Mouse (Mus musculus) ES-Bruce4 (cell line): ENCODE measurements around the gene Hdgfl3.

Experiments used
- CTCF ChIP-seq: IDR thresholded peaks from one replicate; pipeline ENCODE4 v1.8.1; 2011; ENCODE audit warnings: low read depth, low read length
- POLR2A ChIP-seq: IDR thresholded peaks from one replicate; pipeline ENCODE4 v1.8.1; 2011; ENCODE audit warnings: low read length; ENCODE audit not compliant: insufficient read depth

GRCm38 (mm10) chr7:81839746-81840145, 94.5 kb downstream of the Hdgfl3 start:
- no peak for TF ChIP-seq CTCF
- no peak for TF ChIP-seq POLR2A
